Mouse (Mus musculus): ENCODE data around the gene Ankrd40. TPM values are rescaled to one million over a fixed set of nuclear protein-coding genes. Genes with fewer than 3 reads are reported as not detected.

The Ankrd40 gene
- total RNA-seq, 2 experiments from 2014 or later: 39.7 to 46.9 TPM

- no peak for ATAC-seq (replicated peaks; ENCODE audit: poor library complexity, severe bottlenecking)
Observed at GRCm38 (mm10) chr11:94322636-94323035, 5.2 kb upstream of the Ankrd40 start.

GRCm38 (mm10) chr11:94323271-94323925 lies 4.4 kb upstream of the Ankrd40 start:
- no peak for ATAC-seq (replicated peaks; ENCODE audit: poor library complexity, severe bottlenecking)

- ATAC-seq (replicated peaks; ENCODE audit: poor library complexity, severe bottlenecking): no peak
Observed at GRCm38 (mm10) chr11:94324618-94325017, 3.2 kb upstream of the Ankrd40 start.

GRCm38 (mm10) chr11:94326961-94327411 lies 815 bp upstream of the Ankrd40 start:
- no peak for ATAC-seq (replicated peaks; ENCODE audit: poor library complexity, severe bottlenecking)

GRCm38 (mm10) chr11:94328644-94329025 lies 834 bp downstream of the Ankrd40 start:
- no peak for ATAC-seq (replicated peaks; ENCODE audit: poor library complexity, severe bottlenecking)

GRCm38 (mm10) chr11:94329270-94329891 lies 1.6 kb downstream of the Ankrd40 start:
- peak; percentile 36; the same call in 1 of the 2 replicates for ATAC-seq (replicated peaks; ENCODE audit: poor library complexity, severe bottlenecking)

- no peak for ATAC-seq (replicated peaks; ENCODE audit: poor library complexity, severe bottlenecking)
Observed at GRCm38 (mm10) chr11:94330211-94330610, 2.4 kb downstream of the Ankrd40 start.

GRCm38 (mm10) chr11:94332726-94333125 lies 4.9 kb downstream of the Ankrd40 start:
- no peak for ATAC-seq (replicated peaks; ENCODE audit: poor library complexity, severe bottlenecking)

GRCm38 (mm10) chr11:94334386-94334968 lies 6.7 kb downstream of the Ankrd40 start:
- ATAC-seq (replicated peaks; ENCODE audit: poor library complexity, severe bottlenecking): no peak

GRCm38 (mm10) chr11:94336551-94336950 lies 8.8 kb downstream of the Ankrd40 start:
- ATAC-seq (replicated peaks; ENCODE audit: poor library complexity, severe bottlenecking): no peak

GRCm38 (mm10) chr11:94338347-94338746 lies 10.5 kb downstream of the Ankrd40 start:
- no peak for ATAC-seq (replicated peaks; ENCODE audit: poor library complexity, severe bottlenecking)

GRCm38 (mm10) chr11:94339732-94340585 lies 12.2 kb downstream of the Ankrd40 start:
- ATAC-seq (replicated peaks; ENCODE audit: poor library complexity, severe bottlenecking): peak; percentile 92

GRCm38 (mm10) chr11:94340948-94341933 lies 13.4 kb downstream of the Ankrd40 start:
- ATAC-seq (replicated peaks; ENCODE audit: poor library complexity, severe bottlenecking): no peak

- ATAC-seq (replicated peaks; ENCODE audit: poor library complexity, severe bottlenecking): no peak
Observed at GRCm38 (mm10) chr11:94342114-94342905, 14.5 kb downstream of the Ankrd40 start.

- ATAC-seq (replicated peaks; ENCODE audit: poor library complexity, severe bottlenecking): no peak
Observed at GRCm38 (mm10) chr11:94343955-94344358, 16.2 kb downstream of the Ankrd40 start.

GRCm38 (mm10) chr11:94344470-94344869 lies 16.7 kb downstream of the Ankrd40 start:
- no peak for ATAC-seq (replicated peaks; ENCODE audit: poor library complexity, severe bottlenecking)

GRCm38 (mm10) chr11:94345926-94346325 lies 18.1 kb downstream of the Ankrd40 start:
- no peak for ATAC-seq (replicated peaks; ENCODE audit: poor library complexity, severe bottlenecking)

- no peak for ATAC-seq (replicated peaks; ENCODE audit: poor library complexity, severe bottlenecking)
Observed at GRCm38 (mm10) chr11:94346611-94347010, 18.8 kb downstream of the Ankrd40 start.
